Mouse (Mus musculus) right cerebral cortex, adult 18-20 months (tissue): ENCODE data around the gene Bmx.

Experiments
- DNase-seq: peaks from one replicate; pipeline ENCODE4 v3.0.0; 2022; ENCODE audit warnings: mixed read lengths

Gene Bmx

DNA sequence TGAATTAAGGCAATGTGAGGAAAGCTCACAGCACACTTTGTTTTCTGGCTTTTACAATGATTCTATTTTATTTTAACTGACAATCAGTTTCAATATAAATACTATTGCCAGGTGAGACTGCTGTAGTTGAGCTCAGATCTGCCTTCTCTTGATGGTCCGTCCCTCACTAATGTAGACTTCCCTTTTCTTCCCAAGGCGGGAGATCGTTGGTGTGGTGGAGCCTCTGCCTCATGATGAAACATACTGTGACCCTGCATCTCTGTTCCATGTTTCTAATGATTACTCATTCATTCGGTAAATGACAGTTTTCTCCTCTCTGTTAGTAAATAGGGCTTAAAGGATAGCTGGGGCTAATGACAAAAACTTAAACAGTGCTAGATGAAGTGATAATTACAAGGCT, 84.1 kb downstream of the Bmx start:
- DNase-seq, result no peak

DNA sequence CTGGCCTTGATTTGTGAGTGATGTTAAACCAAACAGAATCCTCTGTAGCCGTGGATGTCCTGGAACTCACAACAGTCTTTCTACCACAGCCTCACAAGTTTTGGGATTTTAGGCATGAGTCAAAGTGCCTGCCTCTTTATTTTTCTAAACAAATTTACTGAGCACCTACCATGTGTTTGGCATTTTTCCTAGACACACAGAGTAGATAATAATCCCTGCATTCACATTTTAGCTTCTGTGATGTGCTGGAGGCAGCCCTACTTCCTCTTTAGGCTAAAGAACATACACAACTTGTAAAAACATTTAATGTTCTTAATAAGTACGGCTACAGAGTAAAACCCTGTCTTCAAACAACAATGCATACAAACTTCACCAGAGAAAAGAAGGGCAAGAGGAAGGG, 87.0 kb downstream of the Bmx start:
- no peak for DNase-seq

DNA sequence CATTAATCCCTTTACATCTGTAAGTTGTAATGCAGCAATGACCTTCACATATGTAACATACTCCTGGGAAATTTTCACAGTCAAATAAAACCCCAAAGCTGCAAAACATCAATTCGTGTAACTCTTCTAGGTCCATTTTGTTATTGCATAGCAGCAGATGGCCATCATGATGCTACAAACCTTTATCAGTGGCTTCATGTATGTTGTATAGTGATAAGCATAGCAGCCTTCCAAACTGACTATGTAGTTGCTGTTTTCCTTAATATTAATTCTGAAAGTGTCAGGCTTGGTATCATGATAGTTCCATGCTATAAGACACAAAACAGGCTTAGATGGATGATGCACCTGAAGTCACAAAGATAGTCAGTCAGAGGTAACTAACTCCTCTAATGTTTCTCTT, 93.3 kb downstream of the Bmx start:
- no peak for DNase-seq

DNA sequence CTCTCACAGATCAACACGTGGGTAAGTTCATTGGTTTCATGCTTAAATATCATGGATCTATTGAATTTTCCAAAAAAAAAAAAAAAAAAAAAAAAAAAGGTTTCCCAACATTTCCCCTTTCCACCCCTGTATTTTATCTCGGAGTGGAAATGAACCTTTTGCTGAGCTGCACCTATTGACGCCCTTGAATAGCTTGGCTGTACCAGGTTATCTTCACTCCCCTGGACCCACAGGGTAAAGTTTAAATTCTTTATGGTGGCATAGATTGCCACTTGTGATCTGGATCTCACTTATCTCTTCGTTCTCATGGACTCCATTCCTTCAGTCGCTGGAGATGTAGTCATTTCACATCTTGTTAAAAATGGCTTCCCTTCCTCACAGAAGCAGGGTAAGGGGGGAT, 103.4 kb downstream of the Bmx start:
- DNase-seq, result no peak

DNA sequence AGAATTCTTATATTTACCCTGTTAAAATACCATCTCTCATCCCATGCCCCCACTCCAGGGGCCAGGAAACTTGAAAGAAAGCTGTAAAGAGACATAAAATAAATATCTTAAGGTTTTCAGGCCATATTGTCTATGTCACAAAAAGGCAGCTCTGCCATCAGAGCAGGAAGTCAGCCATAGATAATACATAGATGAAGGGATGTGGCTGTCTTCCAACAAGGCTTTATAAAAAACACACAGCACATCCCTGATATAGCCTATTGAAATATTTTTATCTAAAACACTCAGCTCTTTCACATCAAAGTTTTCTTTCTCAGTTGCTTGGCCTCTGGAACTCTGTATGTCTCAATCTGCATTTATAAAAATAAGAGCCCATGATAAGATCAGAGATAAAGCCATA, 104.4 kb downstream of the Bmx start:
- DNase-seq, result no peak

DNA sequence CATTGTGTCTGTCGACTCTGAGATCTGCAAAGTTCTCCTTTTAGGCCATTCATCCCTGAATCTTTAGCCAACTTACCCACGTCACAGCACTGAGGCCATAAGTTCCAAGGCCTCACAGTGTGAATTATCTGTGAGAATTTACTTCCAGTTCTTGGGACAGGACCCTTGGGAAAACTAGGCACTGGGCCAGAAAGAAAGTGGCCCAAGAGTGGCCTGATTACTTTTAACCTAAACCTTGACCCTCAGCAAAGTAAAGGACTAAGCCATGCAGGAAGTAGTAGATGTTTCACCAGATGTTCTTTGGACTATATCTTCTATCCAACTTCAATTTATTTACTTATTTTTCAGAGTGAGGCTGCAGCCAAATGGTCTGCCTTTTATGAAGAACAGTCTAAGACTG, 105.3 kb downstream of the Bmx start:
- no peak for DNase-seq

DNA sequence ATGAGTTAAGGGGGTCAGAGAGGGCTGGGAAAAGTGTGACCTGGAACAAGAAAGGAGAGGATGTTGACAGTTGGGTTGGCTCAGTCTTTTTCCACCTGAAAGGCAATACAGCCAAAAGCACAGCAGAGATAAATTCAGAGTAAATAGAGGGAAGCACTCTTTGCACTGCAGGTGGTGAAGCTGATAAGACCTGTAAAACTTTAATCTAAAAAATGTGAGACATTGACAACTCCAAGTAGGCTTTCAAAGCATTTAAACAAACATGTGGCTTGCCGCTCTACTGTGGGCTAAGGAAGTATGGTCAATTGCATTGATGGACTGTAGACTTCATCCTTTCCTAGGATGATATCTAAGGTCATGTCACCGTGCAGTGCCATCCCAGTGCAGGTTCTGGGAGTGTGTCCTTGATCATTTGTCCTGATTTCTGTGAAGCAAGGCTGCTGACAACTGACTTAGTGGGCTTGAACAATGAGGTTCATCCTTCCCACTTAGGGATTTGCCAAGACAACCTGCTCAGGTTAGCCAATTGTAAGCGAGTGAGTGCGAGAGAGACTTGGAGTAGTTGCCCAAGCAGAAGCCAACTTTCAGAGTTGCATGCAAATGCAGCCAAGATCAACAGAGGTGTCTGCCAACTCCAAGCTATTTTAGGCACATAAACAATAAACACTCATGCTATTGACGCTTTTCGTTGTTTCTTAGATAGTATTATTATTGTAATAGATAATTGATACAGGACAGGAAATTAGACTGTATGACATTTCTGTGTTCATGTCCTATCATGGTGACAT, 112.3 kb downstream of the Bmx start:
- DNase-seq, result no peak
